Mouse (Mus musculus): ENCODE data around the gene Pkig. TPM values are rescaled to one million over a fixed set of nuclear protein-coding genes. Genes with fewer than 3 reads are reported as not detected.

Gene Pkig
- total and polyA plus RNA-seq, 3 experiments = 225 to 364 (median 227) TPM

DNA sequence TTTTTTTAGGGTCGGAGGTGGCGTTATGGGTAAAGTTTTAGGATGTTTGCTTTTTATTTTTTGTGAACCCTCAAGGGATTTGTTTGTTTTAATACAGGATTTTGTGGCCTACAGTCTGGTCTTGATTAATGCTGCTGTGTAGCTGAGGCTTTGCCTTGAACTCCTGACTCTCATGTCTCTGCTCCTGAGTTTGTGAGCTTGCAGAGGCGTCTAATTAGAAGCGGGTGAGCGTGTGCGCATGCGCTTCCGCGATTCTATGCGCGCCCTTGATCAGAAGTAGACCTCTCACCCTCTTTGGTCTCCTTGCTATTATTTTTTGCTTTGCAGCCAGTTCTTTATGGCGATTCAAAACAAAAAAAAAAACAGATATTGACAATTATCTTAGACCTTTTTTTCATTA lies 1.2 kb downstream of the Pkig start:
- peaks cover 4% of the 10 kb centered on the region for H3K9me3 ChIP-seq (replicated peaks; ENCODE audit: low read length)
- dilution Hi-C loops (cut with MboI; ENCODE audit: extremely low pct_ligation_motif_present, extremely low pct_unique_long_range_greater_than_20kb, low sequenced_read_pairs) (no loop called here), in situ Hi-C loops (cut with MboI; ENCODE audit: low pct_ligation_motif_present, low pct_unique_long_range_greater_than_20kb, low sequenced_read_pairs) (no loop called here)
- H3K27ac ChIP-seq (ENCODE audit: insufficient read depth, low read depth) = peak overlapping the region; percentile 86
- H3K4me2 ChIP-seq (ENCODE audit: insufficient read depth, low read depth, poor library complexity, severe bottlenecking) = peak overlapping the region; percentile 97
- H3K4me3 ChIP-seq (replicated peaks in 1 of 3; ENCODE audit: low read depth in 2 of 3, low read length in 2 of 3, poor library complexity in 1 of 3) = peak overlapping the region; percentile 86 to 94 (median 88)
- H3K27me3 ChIP-seq (replicated peaks) = no peaks in the 10 kb centered on the region
- H3K9ac ChIP-seq (ENCODE audit: insufficient read depth, low read depth) = peak overlapping the region; percentile 84
- H3K36me3 ChIP-seq (replicated peaks in 1 of 2; ENCODE audit: control insufficient read depth in 1 of 2, insufficient read depth in 1 of 2, low read length in 1 of 2) = peaks cover 5 to 25% of the 10 kb centered on the region in 2 experiments
- H3K4me1 ChIP-seq (ENCODE audit: control insufficient read depth in 1 of 2, insufficient read depth in 2 of 2) = peaks cover 21 to 49% of the 10 kb centered on the region in 2 experiments
- H3K79me2 ChIP-seq (replicated peaks; ENCODE audit: control insufficient read depth, extremely low read depth, insufficient read depth, poor library complexity, severe bottlenecking) = peaks cover 59% of the 10 kb centered on the region
- peak; percentile 83 for DNase-seq (ENCODE audit: extremely low read depth)
- TF ChIP-seq RAD21 (IDR thresholded peaks at IDR 0.05; ENCODE audit: low read depth, low read length) (no peak), NRF1 (IDR thresholded peaks at IDR 0.05; ENCODE audit: low read depth, low read length) (peak; percentile 91), ZC3H11A (IDR thresholded peaks at IDR 0.05; ENCODE audit: low read depth, low read length) (no peak), NELFE (IDR thresholded peaks at IDR 0.05; ENCODE audit: low read depth, low read length) (0 out of 2 replicates have a peak, but pooled peaks have one; percentile 11), TBP (conservative IDR thresholded peaks at IDR 0.05; ENCODE audit: low read depth, low read length) (0 out of 2 replicates have a peak, but pooled peaks have one; percentile 67), CHD1 (IDR thresholded peaks at IDR 0.05; ENCODE audit: low read depth, low read length) (no peak), UBTF (IDR thresholded peaks at IDR 0.05; ENCODE audit: low read depth, low read length) (no peak), POLR2A (IDR thresholded peaks at IDR 0.05; ENCODE audit: low read depth, low read length) (peak; percentile 61), E2F4 (IDR thresholded peaks at IDR 0.05; ENCODE audit: insufficient replicate concordance, low read depth, low read length) (no peak)

DNA sequence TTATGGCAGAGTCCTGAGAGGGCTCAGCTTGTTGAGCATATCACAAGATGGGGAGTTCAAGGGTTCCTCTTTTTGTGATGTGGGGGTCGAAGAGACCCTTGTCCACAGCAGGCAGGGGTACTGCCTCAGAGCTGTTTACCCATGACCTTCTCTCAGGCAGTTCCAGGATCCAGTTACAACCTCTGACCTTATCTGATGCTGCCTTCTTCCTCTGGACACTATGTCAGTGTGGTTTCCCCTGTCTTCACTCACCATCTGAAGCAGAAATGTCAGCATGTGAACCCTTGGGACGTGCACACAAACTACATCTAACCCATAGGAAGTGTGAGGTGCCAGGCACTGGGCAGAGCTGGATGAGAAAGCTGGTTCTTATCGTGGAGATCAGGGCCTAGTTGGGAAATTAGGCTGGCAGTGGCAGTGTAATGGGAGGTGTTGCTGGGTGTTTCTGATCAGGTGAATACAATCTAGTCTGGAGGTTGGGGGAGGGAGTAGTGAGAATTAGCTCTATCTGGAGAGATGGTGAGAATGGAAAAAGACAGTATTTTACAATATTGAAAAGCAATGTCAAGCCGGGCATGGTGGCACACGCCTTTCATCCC lies 2.0 kb downstream of the Pkig start:
- Histone ChIP-seq H3K79me2 (replicated peaks; ENCODE audit: control insufficient read depth, extremely low read depth, insufficient read depth, poor library complexity, severe bottlenecking) (peaks cover 67% of the 10 kb centered on the region), H3K9me3 (replicated peaks; ENCODE audit: low read length) (peaks cover 4% of the 10 kb centered on the region), H3K36me3 (replicated peaks in 1 of 2; ENCODE audit: control insufficient read depth in 1 of 2, insufficient read depth in 1 of 2, low read length in 1 of 2) (peaks cover 5 to 33% of the 10 kb centered on the region in 2 experiments), H3K4me1 (ENCODE audit: control insufficient read depth in 1 of 2, insufficient read depth in 2 of 2) (peaks cover 21 to 56% of the 10 kb centered on the region in 2 experiments), H3K9ac (ENCODE audit: insufficient read depth, low read depth) (peak overlapping the region; percentile 84), H3K27me3 (replicated peaks) (no peaks in the 10 kb centered on the region), H3K4me2 (ENCODE audit: insufficient read depth, low read depth, poor library complexity, severe bottlenecking) (peak overlapping the region; percentile 97), H3K27ac (ENCODE audit: insufficient read depth, low read depth) (peak overlapping the region; percentile 100), H3K4me3 (replicated peaks in 1 of 3; ENCODE audit: low read depth in 2 of 3, low read length in 2 of 3, poor library complexity in 1 of 3) (peak overlapping the region; percentile 38 to 94 (median 86))
- no peak for DNase-seq (ENCODE audit: extremely low read depth)
- in situ Hi-C loops (cut with MboI; ENCODE audit: low pct_ligation_motif_present, low pct_unique_long_range_greater_than_20kb, low sequenced_read_pairs) = loop anchor here (5.0 kb wide), 1 partner anchor 37 kb away; no protein-coding TSS in a partner anchor
- dilution Hi-C loops (cut with MboI; ENCODE audit: extremely low pct_ligation_motif_present, extremely low pct_unique_long_range_greater_than_20kb, low sequenced_read_pairs) = no loop called here
- TF ChIP-seq EP300 (IDR thresholded peaks at IDR 0.05; ENCODE audit: low read length) = no peak
- TF ChIP-seq CHD1 (IDR thresholded peaks at IDR 0.05; ENCODE audit: low read depth, low read length) = 0 out of 2 replicates have a peak, but pooled peaks have one; percentile 30
- TF ChIP-seq E2F4 (IDR thresholded peaks at IDR 0.05; ENCODE audit: insufficient replicate concordance, low read depth, low read length) = no peak
- 0 out of 2 replicates have a peak, but pooled peaks have one; percentile 5 for TF ChIP-seq NRF1 (IDR thresholded peaks at IDR 0.05; ENCODE audit: low read depth, low read length)
- 0 out of 2 replicates have a peak, but pooled peaks have one; percentile 46 for TF ChIP-seq MXI1 (IDR thresholded peaks at IDR 0.05; ENCODE audit: low read depth, low read length)
- 0 out of 2 replicates have a peak, but pooled peaks have one; percentile 41 for TF ChIP-seq SIN3A (IDR thresholded peaks at IDR 0.05; ENCODE audit: low read length)
- TF ChIP-seq RCOR1 (conservative IDR thresholded peaks at IDR 0.05; ENCODE audit: low read depth, low read length) = 0 out of 2 replicates have a peak, but pooled peaks have one; percentile 44
- no peak for TF ChIP-seq MAFK (IDR thresholded peaks at IDR 0.05; ENCODE audit: insufficient replicate concordance, low read length)
- TF ChIP-seq UBTF (IDR thresholded peaks at IDR 0.05; ENCODE audit: low read depth, low read length) = 0 out of 2 replicates have a peak, but pooled peaks have one; percentile 49
- TF ChIP-seq ELF1 (IDR thresholded peaks at IDR 0.05; ENCODE audit: low read depth, low read length) = no peak

Data from CH12.LX (cell line).